Mouse (Mus musculus): ENCODE measurements at regions not wholly inside any gene's neighbourhood (a gene's known extent, or its start where the extent isn't known, plus 50 kb on each side); places are given as distances from the start of the nearest gene placed in this dataset.

GRCm38 (mm10) chr2:75352564-75352963 lies 306.5 kb upstream of the Hnrnpa3 start:
- TF ChIP-seq CTCF (IDR thresholded peaks at IDR 0.05; ENCODE audit: extremely low read depth, insufficient read length, insufficient replicate concordance, low read depth, low read length) (no peak), POLR2A (IDR thresholded peaks at IDR 0.05; ENCODE audit: low read depth, low read length) (no peak)

Data from small intestine, adult 2 months (tissue).